Mouse (Mus musculus) C2C12 (cell line): ENCODE data around the gene Krtap6-1. TPM values are rescaled to one million over a fixed set of nuclear protein-coding genes. Genes with fewer than 3 reads are reported as not detected.

Experiments
- polyA plus RNA-seq: library from polyadenylated mRNA; unstranded; fragments of >200 nt; fragmentation: generic; extraction: Trizol; gene quantifications from one replicate; pipeline ENCODE4 v1.2.1, GENCODE M21; 2012; ENCODE audit warnings: missing spikeins

Gene Krtap6-1
- polyA plus RNA-seq, 1 experiment: not detected

Other genes with a start within 250 kb of the Krtap6-1 start
- not detected for gene Gm20741, start 219.5 kb upstream of the Krtap6-1 start, polyA plus RNA-seq
- gene Krtap15, start 211.5 kb upstream of the Krtap6-1 start, polyA plus RNA-seq: not detected
- not detected for gene Krtap14, start 205.6 kb upstream of the Krtap6-1 start, polyA plus RNA-seq
- not detected for gene Krtap19-1, start 162.3 kb upstream of the Krtap6-1 start, polyA plus RNA-seq
- gene Krtap19-2, start 157.4 kb upstream of the Krtap6-1 start, polyA plus RNA-seq: not detected
- gene Krtap19-3, start 153.7 kb upstream of the Krtap6-1 start, polyA plus RNA-seq: not detected
- not detected for gene Krtap19-4, start 146.6 kb upstream of the Krtap6-1 start, polyA plus RNA-seq
- gene Krtap19-5, start 135.2 kb upstream of the Krtap6-1 start, polyA plus RNA-seq: not detected
- gene Krtap19-9b, start 99.4 kb upstream of the Krtap6-1 start, polyA plus RNA-seq: not detected
- not detected for gene Krtap16-3, start 68.8 kb upstream of the Krtap6-1 start, polyA plus RNA-seq
- not detected for gene Krtap22-2, start 20.9 kb upstream of the Krtap6-1 start, polyA plus RNA-seq
- gene Gm10229, start 16.4 kb upstream of the Krtap6-1 start, polyA plus RNA-seq: not detected
- gene Gm10228, start 9.8 kb downstream of the Krtap6-1 start, polyA plus RNA-seq: not detected
- gene Krtap6-5, start 16.2 kb downstream of the Krtap6-1 start, polyA plus RNA-seq: not detected
- gene 1110025L11Rik, start 32.3 kb downstream of the Krtap6-1 start, polyA plus RNA-seq: not detected
- not detected for gene Krtap6-3, start 52.3 kb downstream of the Krtap6-1 start, polyA plus RNA-seq
- not detected for gene Gm6358, start 109.2 kb downstream of the Krtap6-1 start, polyA plus RNA-seq
- not detected for gene Gm10061, start 119.4 kb downstream of the Krtap6-1 start, polyA plus RNA-seq
- gene Gm9789, start 126.3 kb downstream of the Krtap6-1 start, polyA plus RNA-seq: not detected
- not detected for gene Gm7735, start 137.8 kb downstream of the Krtap6-1 start, polyA plus RNA-seq
- gene 1110057P08Rik, start 143.0 kb downstream of the Krtap6-1 start, polyA plus RNA-seq: not detected
- gene Krtap20-2, start 174.2 kb downstream of the Krtap6-1 start, polyA plus RNA-seq: not detected